Mouse (Mus musculus) E14TG2a.4 (cell line): ENCODE data around the gene Gm45140.

ENCODE experiments used
- H3K27me3 ChIP-seq: 2 replicates; pipeline ENCODE4 v1.6.1; 2014; ENCODE audit warnings: low read length, control low read depth; ENCODE audit not compliant: insufficient read depth
- H3K36me3 ChIP-seq: 2 replicates; pipeline ENCODE4 v1.6.1; 2014; ENCODE audit warnings: low read length, control low read depth; ENCODE audit not compliant: insufficient read depth
- H3K4me1 ChIP-seq: replicated peaks from 2 replicates; pipeline ENCODE4 v1.6.1; 2014; ENCODE audit warnings: low read depth, low read length, control low read depth
- H3K4me3 ChIP-seq: replicated peaks from 2 replicates; pipeline ENCODE4 v1.5.1; 2014; ENCODE audit warnings: mild to moderate bottlenecking, low read length
- H3K9me3 ChIP-seq: 2 replicates; pipeline ENCODE4 v1.6.1; 2014; ENCODE audit warnings: low read length, control low read depth
- CTCF ChIP-seq: conservative IDR thresholded peaks from 2 replicates; pipeline ENCODE4 v1.5.1; 2014; ENCODE audit warnings: low read length
- NANOG ChIP-seq: IDR thresholded peaks from 2 replicates; pipeline ENCODE4 v1.6.1; 2014; ENCODE audit warnings: borderline replicate concordance, low read length, mixed read lengths
- POU5F1 ChIP-seq: IDR thresholded peaks from 2 replicates; pipeline ENCODE4 v1.6.1; 2014; ENCODE audit warnings: low read length, borderline replicate concordance

Gm45140 gene

DNA sequence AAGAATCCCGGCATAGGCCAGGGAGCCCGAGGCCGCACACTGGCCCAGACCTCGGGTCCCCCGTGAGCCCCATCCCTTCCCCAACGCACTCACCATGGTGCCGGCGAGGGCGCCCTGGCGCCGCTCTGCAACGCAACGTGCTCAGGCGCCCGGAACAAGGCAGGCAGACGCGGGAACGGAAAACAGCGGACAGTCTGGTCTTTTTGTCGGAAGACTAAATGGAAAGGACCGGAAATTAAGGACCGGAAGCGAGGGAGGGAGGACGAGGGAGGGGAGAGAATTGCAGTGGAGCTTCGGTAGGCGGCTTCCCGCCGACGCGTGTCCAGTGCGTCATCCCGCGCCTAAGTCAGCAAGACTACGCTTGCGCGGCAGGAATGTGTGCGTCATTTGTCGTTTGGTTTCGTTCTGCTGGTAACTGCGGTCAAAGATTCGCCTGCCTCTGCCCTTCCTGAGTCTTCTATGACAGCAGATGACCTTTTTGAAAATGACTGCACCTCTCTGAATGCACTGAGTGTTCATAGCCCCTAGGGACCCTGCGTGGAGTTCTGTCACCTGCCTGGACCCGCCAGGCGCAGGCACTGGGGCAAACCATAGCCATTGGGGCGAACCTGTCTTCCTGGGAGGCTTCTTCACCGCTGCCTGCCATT, 3.1 kb upstream of the Gm45140 start, which contains the start of gene Isy1:
TSS of gene Isy1 (minus strand) at position 248 of the 647 bp plus-strand sequence.
- Histone ChIP-seq H3K4me3 (peak within 1 kb of the TSS; percentile 97), H3K36me3 (peaks cover 63% of the 10 kb centered on the region), H3K27me3 (no peaks in the 10 kb centered on the region), H3K4me1 (peaks cover 42% of the 10 kb centered on the region), H3K9me3 (no peaks in the 10 kb centered on the region)
- TF ChIP-seq POU5F1: no peak
- no peak for TF ChIP-seq CTCF
- no peak for TF ChIP-seq NANOG

GRCm38 (mm10) chr6:87820366-87820765, 15.2 kb downstream of the Gm45140 start:
- Histone ChIP-seq H3K4me3 (no peak overlapping the region), H3K27me3 (no peaks in the 10 kb centered on the region), H3K4me1 (peaks cover 11% of the 10 kb centered on the region), H3K9me3 (no peaks in the 10 kb centered on the region), H3K36me3 (peaks cover 99% of the 10 kb centered on the region)
- no peak for TF ChIP-seq NANOG
- no peak for TF ChIP-seq POU5F1
- TF ChIP-seq CTCF: no peak

- Histone ChIP-seq H3K27me3 (peaks cover 20% of the 10 kb centered on the region), H3K4me1 (peaks cover 32% of the 10 kb centered on the region), H3K4me3 (no peak overlapping the region), H3K36me3 (peaks cover 62% of the 10 kb centered on the region), H3K9me3 (no peaks in the 10 kb centered on the region)
- TF ChIP-seq POU5F1 (no peak), NANOG (no peak), CTCF (no peak)
These were observed 21.1 kb downstream of the Gm45140 start for GRCm38 (mm10) chr6:87814486-87814885.

GRCm38 (mm10) chr6:87812656-87813055, 22.9 kb downstream of the Gm45140 start:
- Histone ChIP-seq H3K9me3 (no peaks in the 10 kb centered on the region), H3K27me3 (peaks cover 23% of the 10 kb centered on the region), H3K4me1 (peaks cover 29% of the 10 kb centered on the region), H3K4me3 (peak overlapping the region; percentile 90), H3K36me3 (peaks cover 47% of the 10 kb centered on the region)
- TF ChIP-seq POU5F1: no peak
- TF ChIP-seq NANOG: no peak
- TF ChIP-seq CTCF: no peak

GRCm38 (mm10) chr6:87811675-87812338, 23.8 kb downstream of the Gm45140 start, which contains the start of gene Rab43:
Rab43 (minus strand) TSS chr6:87812164.
- TF ChIP-seq CTCF (no peak), NANOG (no peak), POU5F1 (no peak)
- H3K9me3 ChIP-seq: no peaks in the 10 kb centered on the region
- peak within 1 kb of the TSS; percentile 90 for H3K4me3 ChIP-seq
- H3K27me3 ChIP-seq: peaks cover 23% of the 10 kb centered on the region
- peaks cover 39% of the 10 kb centered on the region for H3K36me3 ChIP-seq
- peaks cover 25% of the 10 kb centered on the region for H3K4me1 ChIP-seq

DNA sequence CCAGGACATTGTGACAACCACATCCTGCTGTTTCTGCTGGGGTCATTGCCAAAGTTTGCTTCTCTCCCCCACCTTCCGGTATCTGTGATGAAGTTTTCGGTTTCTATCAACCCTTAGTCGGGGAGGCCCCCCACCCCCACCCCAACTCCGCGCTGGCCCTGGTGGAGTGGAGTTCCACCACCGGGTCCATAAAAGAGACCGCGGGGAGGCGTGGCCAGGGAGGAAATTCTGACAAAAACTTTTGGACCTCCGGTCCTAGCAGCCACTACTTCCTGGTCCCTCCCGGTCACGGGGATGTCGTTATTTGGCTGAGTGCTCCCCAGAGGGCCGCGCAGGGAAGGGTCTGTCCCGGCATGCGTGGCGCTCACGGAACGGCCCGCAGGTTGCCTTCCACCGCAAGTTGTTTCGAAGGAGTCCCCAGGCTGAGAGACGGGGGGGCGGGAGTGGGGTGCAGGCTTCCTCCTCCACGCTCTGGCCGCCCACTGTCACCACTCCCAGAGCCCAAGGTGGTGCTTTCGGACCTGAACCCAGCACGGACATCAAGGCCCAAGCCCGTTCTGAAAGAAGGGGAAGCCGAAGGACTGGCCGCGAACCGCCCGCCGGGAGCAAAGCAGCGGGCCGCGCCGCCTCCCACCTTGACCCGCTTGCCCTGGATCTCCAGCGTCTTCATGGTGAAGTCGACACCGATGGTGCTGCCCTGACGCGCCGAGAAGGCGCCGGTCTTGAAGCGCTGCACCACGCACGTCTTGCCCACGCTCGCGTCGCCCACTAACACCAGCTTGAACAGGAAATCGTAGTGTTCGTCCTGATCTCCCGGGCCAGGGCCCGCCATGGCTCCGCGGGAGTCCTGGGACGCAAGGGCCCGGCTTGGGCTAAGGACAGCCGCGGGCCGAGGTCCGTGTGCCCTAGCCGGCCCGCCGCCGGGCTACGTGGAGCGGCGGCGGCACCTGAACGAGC, 24.6 kb downstream of the Gm45140 start:
- Histone ChIP-seq H3K27me3 (peaks cover 23% of the 10 kb centered on the region), H3K4me1 (peaks cover 25% of the 10 kb centered on the region), H3K4me3 (peak overlapping the region; percentile 90), H3K9me3 (no peaks in the 10 kb centered on the region), H3K36me3 (peaks cover 30% of the 10 kb centered on the region)
- TF ChIP-seq POU5F1: no peak
- TF ChIP-seq CTCF: no peak
- TF ChIP-seq NANOG: no peak

- peaks cover 24% of the 10 kb centered on the region for H3K36me3 ChIP-seq
- H3K27me3 ChIP-seq: peaks cover 23% of the 10 kb centered on the region
- H3K4me1 ChIP-seq: peaks cover 25% of the 10 kb centered on the region
- H3K9me3 ChIP-seq: no peaks in the 10 kb centered on the region
- TF ChIP-seq POU5F1: no peak
- TF ChIP-seq CTCF: no peak
- TF ChIP-seq NANOG: no peak
- peak overlapping the region; percentile 90 for H3K4me3 ChIP-seq
These were observed 25.3 kb downstream of the Gm45140 start for GRCm38 (mm10) chr6:87810311-87810710.

DNA sequence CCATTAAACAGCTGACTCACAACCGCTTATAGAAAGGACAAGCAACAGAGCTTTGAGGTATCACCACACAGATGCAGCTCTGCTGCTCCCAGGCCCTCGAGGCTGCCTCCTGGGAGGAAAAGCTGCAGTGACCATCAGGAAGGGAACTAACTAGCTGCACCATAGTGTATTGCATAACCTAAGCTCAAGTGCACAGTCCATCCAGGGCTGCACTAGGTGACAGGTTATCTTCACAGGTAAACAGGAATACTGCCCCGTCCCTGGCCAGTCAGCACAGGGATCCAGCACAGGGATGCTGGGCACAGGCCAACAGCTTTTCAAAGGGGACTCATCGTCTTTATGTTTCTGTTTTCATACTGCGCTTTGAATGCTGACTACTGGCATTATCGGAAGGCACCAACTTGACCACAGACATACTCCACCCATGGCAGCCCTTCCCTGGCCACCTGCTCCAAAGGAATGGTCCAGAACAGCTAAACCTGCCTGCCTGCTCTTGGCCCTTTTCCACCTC, 25.9 kb downstream of the Gm45140 start:
- TF ChIP-seq POU5F1 (no peak), NANOG (no peak), CTCF (no peak)
- Histone ChIP-seq H3K9me3 (no peaks in the 10 kb centered on the region), H3K36me3 (peaks cover 18% of the 10 kb centered on the region)

More for the DNA sequence above, 25.9 kb downstream of the Gm45140 start:
- peaks cover 25% of the 10 kb centered on the region for H3K4me1 ChIP-seq
- peaks cover 23% of the 10 kb centered on the region for H3K27me3 ChIP-seq
- no peak overlapping the region for H3K4me3 ChIP-seq
